In genomic region chr2:104001076-104001475, GRCm38 (mm10) we compare ENCODE assay signal across 9 mouse cellular contexts. TPM values are rescaled to one million over a fixed set of nuclear protein-coding genes. Genes with fewer than 3 reads are reported as not detected.
DNase-seq lines count a peak whose midpoint lies in the region; ATAC-seq and TF ChIP-seq lines count a peak whose summit lies in the region.
"Had no signal": no experiment of that assay in that cellular context is flagged by ENCODE, and none has a peak within 500 bp of the region (broad histone marks: within the 10 kb centered on the region; RNA-seq: fewer than 3 reads in every experiment).

No protein-coding gene starts in this region.

- peak; percentile 31 for DNase-seq in hindbrain, embryonic 11.5 days (ENCODE audit: low spot score)
- DNase-seq in 416B (ENCODE audit: low read depth): peak; percentile 83
- DNase-seq in MEL-GATA-1-ER (ENCODE audit: extremely low read depth, low read depth): peak; percentile 56
- no peak for DNase-seq in cerebellum, adult 2 months
- DNase-seq in layer of hippocampus, adult 9-11 months: no peak
- no peak for DNase-seq in heart, postnatal 25 days (ENCODE audit: low spot score)
- DNase-seq: gastrocnemius, postnatal 36 days had no signal

- H3K9me3 ChIP-seq in hindbrain, embryonic 11.5 days (ENCODE audit: control insufficient read depth, low read length): no peaks in the 10 kb centered on the region
- H3K9me3 ChIP-seq in hindbrain, embryonic 12.5 days (replicated peaks): no peaks in the 10 kb centered on the region

- H3K4me3 ChIP-seq in hindbrain, embryonic 11.5 days (ENCODE audit: low read depth, low read length): no peak overlapping the region
- H3K4me3 ChIP-seq in hindbrain, embryonic 12.5 days: no peak overlapping the region
- no peak overlapping the region for H3K4me3 ChIP-seq in cerebellum, adult 2 months (replicated peaks; ENCODE audit: insufficient read depth, low read depth, low read length)

- H3K4me2 ChIP-seq in hindbrain, embryonic 11.5 days (replicated peaks; ENCODE audit: low read depth, low read length): no peak overlapping the region
- H3K4me2 ChIP-seq in hindbrain, embryonic 12.5 days (replicated peaks): no peak overlapping the region

- no peak for TF ChIP-seq POLR2A in cerebellum, adult 2 months (IDR thresholded peaks at IDR 0.05; ENCODE audit: borderline replicate concordance, insufficient read depth, low read length)

- 24% methylated on average over 2 of the region's 2 CpGs for WGBS in hindbrain, embryonic 11.5 days
- WGBS in hindbrain, embryonic 12.5 days: 11% methylated on average over 2 of the region's 2 CpGs
- WGBS in cerebellum, adult 2 months: 48% methylated on average over 2 of the region's 2 CpGs

- intact Hi-C loops in heart, postnatal 25 days (cut with DNase I): loop anchor here (1.0 kb wide), 1 partner anchor 19 kb away; no protein-coding TSS in a partner anchor

- no peaks in the 10 kb centered on the region for H3K4me1 ChIP-seq in hindbrain, embryonic 11.5 days (replicated peaks; ENCODE audit: control insufficient read depth, insufficient read depth, low read length)
- no peaks in the 10 kb centered on the region for H3K4me1 ChIP-seq in hindbrain, embryonic 12.5 days
- H3K4me1 ChIP-seq in cerebellum, adult 2 months (ENCODE audit: control insufficient read depth, insufficient read depth, low read length): no peaks in the 10 kb centered on the region

- H3K36me3 ChIP-seq in hindbrain, embryonic 11.5 days (ENCODE audit: control insufficient read depth, insufficient read depth, low read length): no peaks in the 10 kb centered on the region
- no peaks in the 10 kb centered on the region for H3K36me3 ChIP-seq in hindbrain, embryonic 12.5 days

- TF ChIP-seq CTCF in cerebellum, adult 2 months (IDR thresholded peaks at IDR 0.05; ENCODE audit: borderline replicate concordance, insufficient read depth, low read depth, low read length): no peak

- H3K27ac ChIP-seq in hindbrain, embryonic 11.5 days (ENCODE audit: low read depth, low read length): no peak overlapping the region
- H3K27ac ChIP-seq in hindbrain, embryonic 12.5 days: no peak overlapping the region
- H3K27ac ChIP-seq in cerebellum, adult 2 months (ENCODE audit: insufficient read depth, low read length): no peak overlapping the region

- H3K27me3 ChIP-seq in hindbrain, embryonic 11.5 days (ENCODE audit: control insufficient read depth, insufficient read depth, low read length): no peaks in the 10 kb centered on the region
- 0 out of 2 replicates have a peak, but pooled peaks cover 4% of the 10 kb centered on the region for H3K27me3 ChIP-seq in hindbrain, embryonic 12.5 days
- no peaks in the 10 kb centered on the region; the same call in 1 of the 2 replicates for H3K27me3 ChIP-seq in cerebellum, adult 2 months (ENCODE audit: control insufficient read depth, insufficient read depth, low read length)

- no peak overlapping the region for H3K9ac ChIP-seq in hindbrain, embryonic 11.5 days (ENCODE audit: low read depth, low read length)
- no peak overlapping the region for H3K9ac ChIP-seq in hindbrain, embryonic 12.5 days

- ATAC-seq in hindbrain, embryonic 11.5 days (ENCODE audit: low FRiP score): no peak
- no peak for ATAC-seq in hindbrain, embryonic 12.5 days (ENCODE audit: low FRiP score)
- peak; percentile 53 to 72 for ATAC-seq in hematopoietic stem cell, adult 5-6 weeks (replicated peaks in 1 of 2; ENCODE audit: insufficient read depth in 1 of 2, low FRiP score in 2 of 2, low TSS enrichment in 1 of 2, low read depth in 1 of 2, poor library complexity in 2 of 2, severe bottlenecking in 2 of 2)

RNA-seq across cellular contexts. Expression of gene Fbxo3, which starts 26.4 kb away (rescaled TPM):
- 59.9 and 61.4 TPM in 2 replicates for polyA plus RNA-seq in hindbrain, embryonic 11.5 days (2014; fragmentation: Nextera tagmentation; extraction: Ambion mirVana)
- polyA plus RNA-seq in hindbrain, embryonic 12.5 days (2016; fragmentation: Nextera tagmentation; extraction: Ambion mirVana): 59.7 and 60.4 TPM in 2 replicates
- total RNA-seq in hematopoietic stem cell, adult 5-6 weeks (2017): 99.2 and 102 TPM in 2 replicates
- polyA plus RNA-seq in cerebellum, adult 2 months (2012; rRNA removed): 65.7 and 70.8 TPM in 2 replicates
- total RNA-seq in heart, postnatal 25 days (2021): 10 to 100 TPM; 51.9 to 58.3 TPM

RNA-seq across cellular contexts. Expression of gene 4931422A03Rik, which starts 27.1 kb away (rescaled TPM):
- polyA plus RNA-seq in hindbrain, embryonic 11.5 days (2014; fragmentation: Nextera tagmentation; extraction: Ambion mirVana): 1.9 and 2.5 TPM in 2 replicates
- polyA plus RNA-seq in hindbrain, embryonic 12.5 days (2016; fragmentation: Nextera tagmentation; extraction: Ambion mirVana): 2.0 and 2.3 TPM in 2 replicates
- 0.56 TPM in 1 of 2 replicates, not detected in the other for total RNA-seq in hematopoietic stem cell, adult 5-6 weeks (2017)
- polyA plus RNA-seq in cerebellum, adult 2 months (2012; rRNA removed): not detected in 2 replicates
- not detected for total RNA-seq in heart, postnatal 25 days (2021)
- total RNA-seq: gastrocnemius, postnatal 36 days had no signal

RNA-seq across cellular contexts. Expression of gene Lmo2, which starts 43.3 kb away (rescaled TPM):
- 21.3 and 23.9 TPM in 2 replicates for polyA plus RNA-seq in hindbrain, embryonic 11.5 days (2014; fragmentation: Nextera tagmentation; extraction: Ambion mirVana)
- polyA plus RNA-seq in hindbrain, embryonic 12.5 days (2016; fragmentation: Nextera tagmentation; extraction: Ambion mirVana): 25.6 and 27.2 TPM in 2 replicates
- total RNA-seq in hematopoietic stem cell, adult 5-6 weeks (2017): 803 and 858 TPM in 2 replicates
- polyA plus RNA-seq in cerebellum, adult 2 months (2012; rRNA removed): 26.0 and 29.2 TPM in 2 replicates
- 10 to 100 TPM; 19.3 to 19.8 TPM for total RNA-seq in heart, postnatal 25 days (2021)

Comparison
In these comparisons a context has a peak if more than half of its experiments do, and no peak if none do; other contexts are left out.
1. ATAC-seq: peak in hematopoietic stem cell, adult 5-6 weeks (2 of 2); none in hindbrain, embryonic 11.5 days (single experiment) and hindbrain, embryonic 12.5 days (single experiment).
2. DNase-seq: peak in hindbrain, embryonic 11.5 days (single experiment), 416B (single experiment) and MEL-GATA-1-ER (single experiment); none in cerebellum, adult 2 months (0 of 2), layer of hippocampus, adult 9-11 months (single experiment) and heart, postnatal 25 days (single experiment).